Mouse (Mus musculus): ENCODE results near the gene Gyg. TPM values are rescaled to one million over a fixed set of nuclear protein-coding genes. Genes with fewer than 3 reads are reported as not detected.

Gene Gyg
- polyA plus RNA-seq, 1 experiment from 2014 or later = 28.7 TPM

Other genes with a start within 250 kb of the Gyg start
- gene Cp, start 198.3 kb downstream of the Gyg start, polyA plus RNA-seq (2016; fragmentation: Nextera tagmentation; extraction: Ambion mirVana) = 5.6 and 11.4 TPM in 2 replicates
- 10.5 and 10.7 TPM in 2 replicates for gene Hps3, start 120.0 kb downstream of the Gyg start, polyA plus RNA-seq (2016; fragmentation: Nextera tagmentation; extraction: Ambion mirVana)
- gene Hltf, start 97.5 kb downstream of the Gyg start, polyA plus RNA-seq (2016; fragmentation: Nextera tagmentation; extraction: Ambion mirVana) = 14.5 and 20.2 TPM in 2 replicates
- not detected in 2 replicates for gene Cpa3, start 86.9 kb upstream of the Gyg start, polyA plus RNA-seq (2016; fragmentation: Nextera tagmentation; extraction: Ambion mirVana)
- gene Cpb1, start 120.4 kb upstream of the Gyg start, polyA plus RNA-seq (2016; fragmentation: Nextera tagmentation; extraction: Ambion mirVana) = 0.10 TPM in 1 of 2 replicates, not detected in the other
- not detected in 2 replicates for gene Agtr1b, start 211.9 kb upstream of the Gyg start, polyA plus RNA-seq (2016; fragmentation: Nextera tagmentation; extraction: Ambion mirVana)

Data from hindbrain, embryonic 10.5 days (tissue).